Mouse (Mus musculus) embryonic facial prominence, embryonic 14.5 days (tissue): ENCODE data around the gene Col4a3. TPM values are rescaled to one million over a fixed set of nuclear protein-coding genes. Genes with fewer than 3 reads are reported as not detected.

ENCODE experiments used
- ATAC-seq: fragments of 200-750 bp; cut with Nextera tagmentation; 2 replicates; pipeline ENCODE4 v1.8.0; 2017; ENCODE audit warnings: low read depth, moderate number of reproducible peaks, moderate TSS enrichment
- DNase-seq: peaks from one replicate; pipeline ENCODE4 v3.0.0-alpha.2; 2015; ENCODE audit warnings: low spot score
- H3K27ac ChIP-seq: fragments of 300-500 bp; sonication (generic); replicated peaks from 2 replicates; pipeline ENCODE4 v1.5.1; 2014; ENCODE audit warnings: low read depth, mild to moderate bottlenecking, low read length, moderate library complexity
- H3K27me3 ChIP-seq: fragments of 300-500 bp; sonication (generic); replicated peaks from 2 replicates; pipeline ENCODE4 v1.6.1; 2014; ENCODE audit warnings: low read length; ENCODE audit not compliant: control insufficient read depth, insufficient read depth
- H3K36me3 ChIP-seq: fragments of 300-500 bp; sonication (generic); 2 replicates; pipeline ENCODE4 v1.6.1; 2014; ENCODE audit warnings: low read length, mixed read lengths; ENCODE audit not compliant: control insufficient read depth, insufficient read depth
- H3K4me1 ChIP-seq: fragments of 300-500 bp; sonication (generic); 2 replicates; pipeline ENCODE4 v1.6.1; 2014; ENCODE audit warnings: antibody characterized with exemption, low read length; ENCODE audit not compliant: control insufficient read depth, insufficient read depth
- H3K4me2 ChIP-seq: fragments of 300-500 bp; sonication (generic); 2 replicates; pipeline ENCODE4 v1.6.1; 2014; ENCODE audit warnings: low read depth, mild to moderate bottlenecking, low read length, moderate library complexity, mixed read lengths
- H3K4me3 ChIP-seq: fragments of 300-500 bp; sonication (generic); 2 replicates; pipeline ENCODE4 v1.5.1; 2014; ENCODE audit warnings: low read depth, mild to moderate bottlenecking, low read length
- H3K9ac ChIP-seq: fragments of 300-500 bp; sonication (generic); 2 replicates; pipeline ENCODE4 v1.6.1; 2014; ENCODE audit warnings: low read depth, mild to moderate bottlenecking, low read length, moderate library complexity, mixed read lengths
- H3K9me3 ChIP-seq: fragments of 300-500 bp; sonication (generic); 2 replicates; pipeline ENCODE4 v1.6.1; 2016; ENCODE audit warnings: low read length; ENCODE audit not compliant: control insufficient read depth
- WGBS: fragments of 180-500 bp; shearing (Covaris S2); extraction: QIAGEN DNeasy Blood & Tissue Kit; methylation state at CpG from one replicate; pipeline ENCODE4 v1.1.7; 2014; 5-methylcytosine and 5-hydroxymethylcytosine counted together
- polyA plus RNA-seq: library from polyadenylated mRNA; unstranded; fragments of >200 nt; fragmentation: Nextera tagmentation; extraction: Ambion mirVana; gene quantifications from 2 replicates; pipeline ENCODE4 v1.2.1, GENCODE M21; 2014

Gene Col4a3
- 0.13 and 0.24 TPM in 2 replicates for polyA plus RNA-seq

- no peaks in the 10 kb centered on the region for H3K36me3 ChIP-seq
- WGBS: 7% methylated on average over 24 of the region's 34 CpGs
- H3K27me3 ChIP-seq: peaks cover 19% of the 10 kb centered on the region
- H3K9ac ChIP-seq: peak within 1 kb of the TSS; percentile 49
- peak; percentile 22; the same call in 1 of the 2 replicates for ATAC-seq
- peaks cover 6% of the 10 kb centered on the region for H3K4me1 ChIP-seq
- H3K9me3 ChIP-seq: no peaks in the 10 kb centered on the region
- H3K4me2 ChIP-seq: peak within 1 kb of the TSS; percentile 63
- no peak within 1 kb of the TSS for H3K27ac ChIP-seq
- DNase-seq: no peak
- H3K4me3 ChIP-seq: peak within 1 kb of the TSS; percentile 35
Measured at GRCm38 (mm10) chr1:82586713-82587399, at the start of gene Col4a3, which contains the start of gene Col4a4. Col4a3 (plus strand) TSS chr1:82586921. Col4a4 (minus strand) TSS chr1:82586849.

DNA sequence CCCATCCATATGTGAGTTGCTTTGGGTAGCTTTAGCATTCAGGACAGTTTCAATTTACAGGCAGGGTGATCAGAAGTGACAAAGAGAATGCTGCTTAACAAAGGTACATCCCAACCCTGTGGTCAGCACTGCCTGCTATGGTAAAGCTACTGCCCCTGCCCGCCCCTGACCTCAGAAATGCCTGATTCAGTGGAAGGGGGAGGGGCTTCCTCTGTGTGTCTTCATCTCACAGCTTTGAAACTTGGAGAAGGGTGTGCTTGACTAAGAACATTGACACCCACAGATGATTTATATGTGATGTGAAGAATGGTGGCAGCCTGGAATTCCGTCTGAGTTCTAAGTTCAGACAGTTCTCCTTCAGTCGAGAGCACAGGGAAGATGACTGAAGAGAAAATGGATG, 48.9 kb upstream of the Col4a3 start:
- Histone ChIP-seq H3K4me1 (no peaks in the 10 kb centered on the region), H3K4me2 (no peak overlapping the region), H3K27me3 (no peaks in the 10 kb centered on the region), H3K9me3 (no peaks in the 10 kb centered on the region), H3K27ac (no peak overlapping the region), H3K9ac (no peak overlapping the region), H3K36me3 (no peaks in the 10 kb centered on the region), H3K4me3 (no peak overlapping the region)
- no peak for DNase-seq
- 62% methylated on average over 3 of the region's 3 CpGs for WGBS
- ATAC-seq: no peak

- ATAC-seq: no peak
- no peak for DNase-seq
- no peaks in the 10 kb centered on the region for H3K9me3 ChIP-seq
- H3K4me2 ChIP-seq: no peak overlapping the region
- no peak overlapping the region for H3K27ac ChIP-seq
- no peaks in the 10 kb centered on the region for H3K4me1 ChIP-seq
- no peak overlapping the region for H3K9ac ChIP-seq
- WGBS: 77% methylated on average over 5 of the region's 5 CpGs
- no peaks in the 10 kb centered on the region for H3K27me3 ChIP-seq
- H3K36me3 ChIP-seq: no peaks in the 10 kb centered on the region
- H3K4me3 ChIP-seq: no peak overlapping the region
Measured at GRCm38 (mm10) chr1:82540056-82540455, 46.7 kb upstream of the Col4a3 start.

DNA sequence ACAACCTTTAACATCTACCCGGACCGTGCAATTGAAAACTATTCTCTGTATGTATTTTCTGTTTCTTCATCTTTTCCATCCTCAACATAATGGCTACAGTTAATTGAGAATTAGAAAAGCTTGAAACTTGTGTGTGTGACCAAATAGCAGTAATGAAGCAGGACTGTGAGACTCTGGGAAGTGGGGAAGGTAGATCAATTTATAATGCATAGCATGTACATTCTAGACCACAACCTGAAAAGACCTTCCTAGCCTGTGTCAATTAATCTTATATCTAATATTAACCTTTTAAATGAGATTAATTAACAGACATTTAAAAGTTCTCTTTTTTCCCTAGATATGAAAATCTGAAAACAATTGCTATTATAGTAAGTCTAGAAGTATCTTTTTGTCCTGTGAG, 42.8 kb upstream of the Col4a3 start:
- Histone ChIP-seq H3K4me1 (no peaks in the 10 kb centered on the region), H3K9me3 (no peaks in the 10 kb centered on the region), H3K4me2 (no peak overlapping the region), H3K4me3 (no peak overlapping the region), H3K36me3 (no peaks in the 10 kb centered on the region), H3K27ac (no peak overlapping the region), H3K27me3 (no peaks in the 10 kb centered on the region), H3K9ac (no peak overlapping the region)
- no peak for DNase-seq
- WGBS: 98% methylated on average over 2 of the region's 2 CpGs
- no peak for ATAC-seq

- 81% methylated on average over 6 of the region's 6 CpGs for WGBS
- Histone ChIP-seq H3K9me3 (no peaks in the 10 kb centered on the region), H3K36me3 (no peaks in the 10 kb centered on the region), H3K4me3 (no peak overlapping the region), H3K9ac (no peak overlapping the region), H3K27me3 (no peaks in the 10 kb centered on the region), H3K4me2 (no peak overlapping the region), H3K4me1 (no peaks in the 10 kb centered on the region), H3K27ac (no peak overlapping the region)
- ATAC-seq (no peak), DNase-seq (no peak)
Measured at GRCm38 (mm10) chr1:82544419-82545185, 42.1 kb upstream of the Col4a3 start.

GRCm38 (mm10) chr1:82545199-82545960, 41.3 kb upstream of the Col4a3 start:
- DNase-seq: no peak
- 72% methylated on average over 8 of the region's 8 CpGs for WGBS

GRCm38 (mm10) chr1:82554443-82554850, 32.3 kb upstream of the Col4a3 start:
- Histone ChIP-seq H3K27me3 (no peaks in the 10 kb centered on the region), H3K9ac (no peak overlapping the region), H3K4me2 (no peak overlapping the region), H3K4me3 (no peak overlapping the region), H3K4me1 (no peaks in the 10 kb centered on the region), H3K27ac (no peak overlapping the region), H3K9me3 (no peaks in the 10 kb centered on the region), H3K36me3 (no peaks in the 10 kb centered on the region)
- 39% methylated on average over 6 of the region's 6 CpGs for WGBS
- DNase-seq (peak; percentile 50), ATAC-seq (0 out of 2 replicates have a peak, but pooled peaks have one; percentile 62)

More at GRCm38 (mm10) chr1:82545199-82545960, 41.3 kb upstream of the Col4a3 start:
- no peak overlapping the region for H3K9ac ChIP-seq
- no peaks in the 10 kb centered on the region for H3K27me3 ChIP-seq
- H3K4me1 ChIP-seq: no peaks in the 10 kb centered on the region
- H3K9me3 ChIP-seq: no peaks in the 10 kb centered on the region
- no peak overlapping the region for H3K4me3 ChIP-seq
- no peak overlapping the region for H3K4me2 ChIP-seq
- no peaks in the 10 kb centered on the region for H3K36me3 ChIP-seq
- no peak overlapping the region for H3K27ac ChIP-seq
- ATAC-seq: no peak

DNA sequence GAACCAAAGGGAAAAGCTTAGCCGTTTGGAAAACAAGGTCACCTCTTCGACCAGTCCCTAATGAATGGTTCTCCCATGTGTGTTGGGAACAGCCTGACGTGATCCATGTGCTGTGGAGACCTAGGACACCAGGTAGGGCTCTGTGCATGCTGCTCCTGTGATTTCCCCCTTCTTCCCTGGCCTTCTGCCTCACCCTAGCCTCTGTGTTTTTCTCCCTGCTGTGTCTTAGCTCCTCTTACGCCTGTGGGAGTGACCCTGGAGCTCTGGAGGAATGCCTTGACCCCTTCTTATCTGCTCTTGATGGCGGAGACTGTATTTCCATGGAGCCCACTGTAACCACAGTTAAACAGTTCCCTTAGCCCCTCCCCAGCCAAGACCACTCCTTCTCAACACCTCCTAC, 31.8 kb upstream of the Col4a3 start:
- DNase-seq (no peak), ATAC-seq (no peak)
- no peaks in the 10 kb centered on the region for H3K4me1 ChIP-seq
- no peaks in the 10 kb centered on the region for H3K9me3 ChIP-seq
- no peak overlapping the region for H3K4me3 ChIP-seq
- no peak overlapping the region for H3K9ac ChIP-seq
- no peaks in the 10 kb centered on the region for H3K36me3 ChIP-seq
- H3K4me2 ChIP-seq: no peak overlapping the region
- no peak overlapping the region for H3K27ac ChIP-seq
- no peaks in the 10 kb centered on the region for H3K27me3 ChIP-seq
- WGBS: 58% methylated on average over 5 of the region's 5 CpGs
